Mouse (Mus musculus) cerebellum, postnatal 10 days (tissue): Measurements from ENCODE around the gene Pold3.
"Not testable (repeated sequence)": the region's sequence is repeated elsewhere in the genome, so short reads cannot be mapped to it uniquely, and the experiment has no call there.

Experiments
- DNase-seq, 2 experiments: peaks; one replicate each; pipeline ENCODE4 v3.0.0; 2021; ENCODE audit warnings: mixed read lengths in 2 of 2

The Pold3 gene

GRCm38 (mm10) chr7:100108341-100108740 is 13.0 kb downstream of the Pold3 start:
- peak; percentile 65 to 77 for DNase-seq

GRCm38 (mm10) chr7:100104677-100105076 is 16.7 kb downstream of the Pold3 start:
- DNase-seq: no peak

- DNase-seq: no peak
Measured at GRCm38 (mm10) chr7:100100031-100100595, 21.3 kb downstream of the Pold3 start.

GRCm38 (mm10) chr7:100086891-100087290 is 34.5 kb downstream of the Pold3 start:
- peak in 1 of 2 experiments; percentile 21 for DNase-seq

- no peak for DNase-seq
Measured at GRCm38 (mm10) chr7:100086159-100086755, 35.1 kb downstream of the Pold3 start.

GRCm38 (mm10) chr7:100083812-100084211 is 37.6 kb downstream of the Pold3 start:
- no peak for DNase-seq

- no peak for DNase-seq
Measured at GRCm38 (mm10) chr7:100082836-100083235, 38.5 kb downstream of the Pold3 start.

- DNase-seq: no peak
Measured at GRCm38 (mm10) chr7:100080087-100080781, 41.1 kb downstream of the Pold3 start.

- DNase-seq: no peak
Measured at GRCm38 (mm10) chr7:100077071-100077470, 44.3 kb downstream of the Pold3 start.

GRCm38 (mm10) chr7:100076296-100076695 is 45.1 kb downstream of the Pold3 start:
- no peak for DNase-seq

- DNase-seq: peak; percentile 55 to 68
Measured at GRCm38 (mm10) chr7:100073959-100074358, 47.4 kb downstream of the Pold3 start.

- DNase-seq: not testable (repeated sequence)
Measured at GRCm38 (mm10) chr7:100052991-100053390, 68.4 kb downstream of the Pold3 start.

- DNase-seq: peak; percentile 80 to 83
Measured at GRCm38 (mm10) chr7:100051904-100052303, 69.5 kb downstream of the Pold3 start.

GRCm38 (mm10) chr7:100046486-100046885 is 74.9 kb downstream of the Pold3 start:
- peak; percentile 75 to 79 for DNase-seq

GRCm38 (mm10) chr7:100043605-100044031 is 77.7 kb downstream of the Pold3 start:
- peak; percentile 88 to 90 for DNase-seq

GRCm38 (mm10) chr7:100043096-100043495 is 78.3 kb downstream of the Pold3 start:
- peak; percentile 71 to 73 for DNase-seq

GRCm38 (mm10) chr7:100042120-100042519 is 79.2 kb downstream of the Pold3 start:
- DNase-seq: peak in 1 of 2 experiments; percentile 44

GRCm38 (mm10) chr7:100036495-100036894 is 84.9 kb downstream of the Pold3 start:
- DNase-seq: peak; percentile 89 to 92

GRCm38 (mm10) chr7:100036050-100036449 is 85.3 kb downstream of the Pold3 start:
- peak; percentile 91 to 94 for DNase-seq

GRCm38 (mm10) chr7:100034815-100035463 is 86.4 kb downstream of the Pold3 start:
- DNase-seq: peak; percentile 78 to 80

- no peak for DNase-seq
Measured at GRCm38 (mm10) chr7:100033672-100034071, 87.7 kb downstream of the Pold3 start.
